Mouse (Mus musculus) hindlimb bud, embryonic 11.5 days (tissue): ENCODE results near the gene Rad18.

ENCODE experiments used
- DNase-seq: peaks from one replicate; pipeline ENCODE4 v3.0.0-alpha.2; 2012; ENCODE audit warnings: low read depth, low spot score; ENCODE audit errors: extremely low spot score

Rad18 gene

DNA sequence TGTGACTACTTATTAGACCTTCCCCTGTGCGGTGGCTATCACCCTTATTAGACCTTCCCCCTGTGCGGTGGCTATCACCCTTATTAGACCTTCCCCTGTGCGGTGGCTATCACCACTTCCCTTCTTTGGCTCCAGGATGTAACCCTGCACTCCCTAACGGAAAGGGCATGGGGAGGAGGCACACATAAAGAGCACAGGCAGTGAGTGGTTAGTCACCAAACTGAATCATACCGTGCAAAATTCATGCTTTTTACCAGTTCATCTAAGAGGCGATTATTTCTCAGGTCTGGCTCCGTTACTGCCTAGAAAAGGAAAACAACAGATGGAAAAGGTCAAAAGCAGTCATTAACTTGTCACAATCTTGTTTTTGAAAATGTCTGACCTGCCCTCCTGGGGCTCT is 10.0 kb downstream of the Rad18 start:
- DNase-seq = no peak

DNA sequence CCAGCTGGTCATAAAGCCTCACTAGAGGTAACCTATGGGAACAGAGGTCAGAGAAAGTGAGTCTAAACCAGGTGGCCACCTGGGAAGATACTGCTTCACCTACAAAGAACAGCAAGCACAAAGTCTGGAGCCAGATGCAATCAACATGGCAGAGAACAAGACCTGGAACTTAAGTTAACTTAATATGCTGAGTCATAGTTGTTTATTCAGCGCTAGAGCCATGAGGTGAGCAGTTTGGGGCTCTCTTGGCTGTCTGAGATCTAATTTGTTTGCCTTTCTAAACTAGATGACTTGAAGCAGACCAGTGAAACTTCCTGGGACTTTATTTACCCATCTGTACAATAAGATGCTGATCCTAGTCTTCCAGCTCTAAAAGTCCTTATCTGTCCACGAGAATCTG is 12.4 kb downstream of the Rad18 start:
- DNase-seq = no peak

DNA sequence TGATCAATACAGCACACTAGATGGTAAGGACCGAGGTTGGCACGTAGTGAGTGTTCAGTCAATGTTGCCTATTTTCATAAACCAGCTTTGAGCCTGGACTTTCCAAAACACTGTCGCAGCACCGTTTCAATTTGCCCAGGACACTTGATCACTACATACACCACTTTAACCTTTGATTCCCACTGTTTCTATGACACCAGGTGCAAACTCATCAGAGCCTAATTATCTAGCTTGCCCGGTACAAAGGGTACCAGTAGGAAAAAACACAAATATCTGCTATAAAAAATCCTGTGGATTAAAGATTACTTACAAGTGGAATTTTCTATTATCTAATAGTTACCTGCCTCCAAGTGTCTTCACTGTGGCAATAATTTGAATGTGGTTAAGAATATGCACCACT is 64.4 kb downstream of the Rad18 start:
- no peak for DNase-seq

DNA sequence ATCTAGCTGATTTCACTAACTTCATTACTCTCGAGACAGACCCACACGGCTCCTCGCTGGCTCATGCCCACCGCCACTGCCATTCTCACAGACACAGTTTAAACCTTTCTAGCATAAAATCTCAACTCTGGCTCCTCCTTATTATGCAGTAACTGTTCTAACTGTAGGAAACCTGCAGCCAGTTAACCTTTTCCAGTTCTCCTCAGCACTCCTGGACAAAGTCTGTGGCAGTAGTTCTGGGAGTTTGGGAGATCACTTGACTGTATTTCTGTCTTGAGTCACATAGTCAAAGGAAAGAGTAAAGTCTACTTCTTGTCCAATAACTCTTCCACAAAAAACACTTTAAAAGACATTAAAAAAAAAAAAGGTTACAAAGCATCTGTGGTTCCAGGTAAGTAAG is 66.2 kb downstream of the Rad18 start:
- no peak for DNase-seq

DNA sequence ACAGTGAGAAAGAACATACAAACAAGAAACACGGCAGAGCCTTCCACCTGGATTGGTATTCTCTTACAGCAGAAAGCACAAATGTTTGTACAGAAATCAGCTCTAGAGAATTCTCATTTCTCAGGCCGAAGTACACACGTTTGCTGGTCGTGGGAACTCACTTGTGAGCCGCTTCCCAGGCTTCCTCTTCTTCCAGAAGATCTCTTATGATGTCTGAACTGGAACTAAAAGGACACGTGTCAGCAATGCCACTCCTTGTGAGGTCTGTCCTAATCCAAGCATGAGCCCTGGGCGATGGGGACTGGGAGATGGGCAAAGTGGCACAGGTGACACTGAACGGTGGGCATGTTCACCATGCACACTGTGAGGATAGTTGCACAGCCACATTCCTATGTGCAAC is 68.2 kb downstream of the Rad18 start:
- no peak for DNase-seq

DNA sequence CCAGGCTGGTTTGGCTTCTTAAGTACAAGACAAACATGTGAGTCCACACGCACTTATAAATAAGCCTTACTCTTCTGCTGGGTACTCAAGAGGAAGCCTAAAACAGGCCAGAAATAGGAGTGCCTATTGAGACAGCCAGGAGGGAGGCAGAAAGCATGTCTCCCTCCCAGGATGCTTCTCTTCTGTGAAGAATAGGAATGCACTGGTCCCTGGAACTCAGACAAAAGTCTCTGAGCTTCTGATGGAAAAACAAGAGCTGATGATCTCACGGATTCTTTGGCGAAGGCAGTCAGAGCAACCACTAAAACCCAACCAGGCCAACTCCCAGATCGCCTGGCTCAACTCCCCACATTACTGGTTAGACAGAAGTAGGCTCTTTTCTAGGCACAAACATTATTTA is 74.2 kb downstream of the Rad18 start:
- DNase-seq = no peak

DNA sequence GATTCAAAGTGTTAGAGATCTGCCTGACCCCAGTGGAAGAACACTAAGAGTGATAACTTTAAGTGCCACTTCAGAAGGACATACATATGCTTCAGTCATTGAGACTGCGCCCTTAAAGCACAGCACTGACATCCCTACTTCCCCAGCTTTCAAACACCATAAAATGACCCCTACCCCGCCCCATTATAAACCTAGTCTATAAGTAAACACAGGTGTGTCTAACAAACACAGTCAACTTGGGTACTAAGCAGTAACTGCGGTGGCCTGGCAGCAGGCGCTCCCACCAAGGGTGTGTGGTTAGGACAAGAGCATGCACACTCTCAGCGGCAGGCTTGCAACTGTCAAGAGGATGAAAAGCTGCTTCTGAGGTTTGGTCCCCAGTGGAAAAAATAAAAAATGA is 76.5 kb downstream of the Rad18 start:
- no peak for DNase-seq

DNA sequence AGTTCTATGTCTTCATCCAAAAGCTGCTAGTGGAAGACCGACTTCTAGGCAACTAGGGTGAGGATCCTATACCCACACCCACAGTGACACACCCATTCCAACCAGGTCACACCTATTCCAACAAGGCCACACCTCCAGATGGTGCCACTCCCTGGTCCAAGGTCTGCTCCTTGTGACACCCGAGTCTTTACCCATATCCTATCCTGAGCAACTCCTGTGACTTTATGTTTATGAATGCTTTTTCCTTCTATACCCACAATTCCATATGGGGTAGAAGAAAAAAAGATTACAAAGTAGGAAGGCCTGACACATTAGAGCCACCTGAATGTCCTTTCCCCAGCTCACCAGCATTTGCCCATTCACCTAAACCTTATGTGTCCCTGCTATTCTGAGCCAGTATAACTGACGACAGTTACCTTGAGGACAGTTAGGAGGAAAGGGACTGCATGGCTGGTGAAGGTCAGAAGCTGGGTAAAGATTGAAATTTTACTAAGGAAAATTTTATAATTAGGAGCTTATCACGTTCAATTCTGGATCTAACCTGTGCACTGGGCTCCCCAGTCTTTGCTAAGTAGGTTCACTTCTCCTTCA is 78.7 kb downstream of the Rad18 start:
- DNase-seq = no peak

DNA sequence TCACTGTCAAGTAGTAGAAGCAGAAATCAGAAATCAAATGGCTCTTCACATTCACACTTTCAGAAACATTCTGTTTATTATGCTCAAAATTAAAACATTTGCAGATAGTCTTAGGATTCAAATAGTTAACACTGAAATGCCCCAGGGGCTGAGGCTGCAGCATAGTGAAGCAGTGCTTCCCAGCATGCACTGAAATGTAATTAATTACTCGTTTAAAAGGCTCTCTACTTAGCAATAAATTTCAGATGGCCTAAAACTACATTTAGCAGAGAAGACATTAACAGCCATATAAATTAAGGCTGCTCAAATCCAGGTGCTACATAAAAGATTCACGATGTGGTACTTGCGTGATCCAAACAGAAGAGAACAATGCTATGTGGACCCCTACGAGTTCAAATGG is 87.5 kb downstream of the Rad18 start:
- no peak for DNase-seq

DNA sequence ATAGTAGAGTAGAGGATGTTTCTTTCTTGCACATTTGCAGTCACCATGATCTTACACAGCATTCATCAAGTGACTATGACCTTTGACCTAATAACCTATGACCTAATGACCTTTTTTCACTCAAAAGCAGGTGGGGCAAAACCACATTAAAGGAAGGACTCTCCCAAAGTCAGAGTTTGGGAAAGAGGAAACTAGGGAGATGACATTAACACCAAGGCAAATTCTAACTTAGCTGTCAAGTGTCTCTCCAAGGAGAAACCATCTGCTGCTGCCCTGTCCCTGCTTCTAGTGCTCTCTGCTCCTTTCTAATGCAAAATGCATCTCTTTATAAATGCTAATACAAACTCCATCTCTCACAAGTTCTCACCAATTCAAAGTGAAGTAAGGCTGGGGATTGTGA is 92.6 kb downstream of the Rad18 start:
- DNase-seq = no peak

DNA sequence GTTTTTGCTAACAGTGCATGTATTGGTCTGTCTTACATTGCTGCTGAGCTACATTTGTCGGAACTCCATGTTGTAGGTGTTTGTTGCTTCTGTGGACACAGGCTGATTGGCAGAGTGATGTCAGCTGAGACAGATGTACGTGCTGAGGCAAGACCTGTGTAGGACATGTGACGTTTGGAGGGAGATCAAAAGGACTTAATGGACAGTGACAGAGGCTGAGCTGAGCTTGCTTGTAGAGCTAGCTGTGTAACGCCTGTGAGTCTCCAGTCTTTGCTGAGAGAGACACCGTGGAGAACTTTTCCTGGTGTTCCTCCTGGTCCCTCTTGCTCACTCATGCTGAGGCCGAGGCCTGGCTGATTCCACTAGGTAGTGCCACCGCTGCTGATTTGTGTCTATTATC is 101.5 kb downstream of the Rad18 start:
- DNase-seq = no peak

DNA sequence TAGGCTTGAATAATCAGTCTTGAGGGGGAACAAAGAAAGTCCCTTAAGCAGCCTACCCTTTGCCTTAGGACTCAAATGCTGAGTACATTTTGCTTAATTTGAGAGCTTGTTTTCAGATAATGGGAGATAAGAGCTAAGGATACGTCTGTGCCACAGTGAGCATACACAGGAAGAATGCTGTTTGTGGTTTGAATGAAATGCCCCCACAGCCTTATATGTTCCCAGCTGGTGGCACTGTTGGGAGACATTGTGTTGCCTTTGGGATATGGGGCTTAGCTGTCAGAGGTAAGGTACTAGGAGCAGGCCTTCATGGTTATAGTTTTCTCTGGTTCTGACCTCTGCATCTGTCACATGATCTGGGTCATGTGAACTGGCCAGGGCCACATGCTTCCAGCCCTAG is 108.6 kb downstream of the Rad18 start:
- no peak for DNase-seq

DNA sequence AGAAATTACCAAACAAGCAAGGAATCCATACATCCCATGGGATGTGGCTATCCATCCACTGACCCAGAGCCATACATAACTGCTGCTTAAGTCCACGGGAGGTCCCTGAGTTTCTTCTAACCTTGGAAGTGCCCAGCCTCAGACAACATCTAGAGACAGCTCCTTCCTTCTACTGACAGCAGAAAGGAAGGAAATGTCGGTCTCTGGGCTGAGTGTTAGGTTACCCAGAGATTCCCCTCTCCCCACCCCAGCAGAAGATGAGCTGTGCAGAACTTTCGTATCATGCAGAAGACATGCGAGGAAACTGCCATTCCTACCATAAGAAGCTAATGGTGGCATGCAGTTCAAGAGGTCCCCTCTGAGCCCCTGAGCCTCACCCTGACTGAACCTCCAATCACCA is 109.5 kb downstream of the Rad18 start:
- DNase-seq = no peak

DNA sequence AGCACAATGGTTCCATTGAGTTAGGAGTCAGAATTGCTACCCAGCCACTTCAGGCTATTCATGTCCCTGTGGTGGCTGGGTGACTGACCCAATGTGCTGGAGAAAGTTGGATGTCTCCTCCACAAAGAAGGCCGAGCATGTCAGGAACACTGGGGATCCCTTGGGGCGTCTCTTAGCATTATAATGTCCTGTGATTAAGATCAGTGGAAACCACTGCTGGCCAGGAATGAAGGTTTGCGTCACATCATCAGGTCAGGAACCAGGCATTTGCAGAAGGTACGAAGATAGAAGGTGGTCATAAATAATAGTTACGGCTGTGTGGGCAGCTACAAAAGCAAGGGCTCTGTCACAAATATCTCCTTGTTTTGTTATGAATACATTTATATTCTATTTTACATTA is 111.5 kb downstream of the Rad18 start:
- DNase-seq = no peak

DNA sequence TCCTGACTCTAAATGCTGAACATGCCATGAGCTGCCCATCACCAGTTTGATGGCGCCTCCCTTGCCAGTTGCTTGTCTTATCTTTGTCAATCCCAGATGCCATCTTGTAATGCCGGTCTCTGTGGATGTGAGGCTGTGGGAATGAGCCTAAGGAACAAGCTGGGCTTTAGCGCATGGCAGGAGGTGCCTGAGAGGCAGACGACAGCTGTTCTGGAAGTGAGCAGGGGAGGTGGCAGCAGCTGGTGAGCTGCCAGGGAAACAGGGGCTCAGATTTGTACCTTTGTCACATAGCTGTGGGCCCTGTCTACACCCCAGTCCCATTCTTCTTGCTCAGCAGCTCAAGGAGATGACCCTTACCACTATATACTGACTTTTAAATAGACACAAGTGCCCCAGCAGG is 114.5 kb downstream of the Rad18 start:
- DNase-seq = no peak

DNA sequence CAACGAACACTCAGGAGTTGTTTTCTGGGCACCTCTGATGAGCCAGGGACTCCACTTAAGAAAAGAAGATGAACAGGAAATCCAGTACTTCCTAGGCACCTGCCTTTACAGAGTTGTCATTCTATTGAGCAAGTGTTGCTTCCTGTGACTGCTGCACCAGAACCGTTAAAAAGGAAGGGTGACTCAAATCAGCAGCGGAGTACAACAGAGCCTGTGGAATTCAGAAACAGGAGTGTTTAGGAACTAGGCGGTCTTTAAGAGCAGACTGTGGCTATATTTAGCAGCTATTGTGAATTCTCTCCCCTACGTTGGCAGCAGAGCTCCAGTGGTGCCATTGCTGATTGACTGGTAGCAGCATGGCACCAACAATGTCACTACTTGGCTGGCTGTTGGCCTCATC is 119.3 kb downstream of the Rad18 start:
- DNase-seq = no peak

DNA sequence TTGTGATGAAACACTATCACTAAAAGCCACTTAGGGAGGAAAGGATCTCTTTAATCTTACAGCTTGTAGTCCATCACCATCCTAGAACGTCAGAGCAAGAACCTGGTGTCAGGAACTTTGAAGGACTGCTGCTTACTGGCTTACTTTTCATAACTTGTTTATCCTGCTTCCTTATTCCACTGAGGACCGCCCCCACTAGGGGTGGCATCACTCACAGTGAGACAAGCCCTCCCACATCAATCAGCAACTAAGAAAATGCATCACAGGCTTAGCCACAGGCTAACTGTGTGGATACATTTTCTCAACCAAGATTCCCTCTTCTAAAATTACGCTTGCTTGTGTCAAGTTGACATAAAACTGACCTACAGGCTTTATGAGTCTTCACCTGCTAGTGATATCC is 121.9 kb downstream of the Rad18 start:
- DNase-seq = no peak

DNA sequence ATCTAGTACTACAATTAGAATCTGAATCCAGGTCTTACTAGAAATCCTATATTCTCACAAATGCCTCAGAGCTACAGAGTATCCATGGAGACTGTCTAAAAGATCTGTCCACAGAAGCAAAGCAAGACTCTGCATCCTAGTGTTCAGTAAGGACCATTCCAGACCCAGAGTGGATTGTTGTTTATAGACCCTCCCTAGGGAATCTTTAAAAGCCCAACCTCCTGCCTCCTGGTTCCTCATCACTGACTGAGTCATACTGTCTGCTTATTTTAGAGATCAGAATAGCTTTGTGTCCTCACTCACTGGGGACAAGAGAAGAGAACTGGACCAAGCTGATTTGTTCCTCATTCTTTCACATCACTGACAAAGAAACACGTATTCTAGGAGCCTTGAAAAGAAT is 126.1 kb downstream of the Rad18 start:
- no peak for DNase-seq
